Mouse (Mus musculus) left cerebral cortex, postnatal 36 days (tissue): ENCODE measurements around the gene Klf15. TPM values are rescaled to one million over a fixed set of nuclear protein-coding genes. Genes with fewer than 3 reads are reported as not detected.
A peak's percentile ranks its signal among the peaks of the same experiment; 100 is the strongest.

Experiments
- DNase-seq, 2 experiments: peaks; one replicate each; pipeline ENCODE4 v3.0.0; 2021 to 2022; ENCODE audit warnings: low spot score in 2 of 2, mixed read lengths in 1 of 2
- intact Hi-C: fragments of 180-260 bp; cut with DNase I; formaldehyde crosslinking; loops from one replicate; pipeline ENCODE4 v1.15.1; 2025
- total RNA-seq, 2 experiments: library from RNA; stranded (reverse); gene quantifications; 2 replicates each; pipeline ENCODE4 v1.2.3; 2021

The Klf15 gene
- 10 to 100 TPM; 26.4 to 27.2 TPM for total RNA-seq

DNA sequence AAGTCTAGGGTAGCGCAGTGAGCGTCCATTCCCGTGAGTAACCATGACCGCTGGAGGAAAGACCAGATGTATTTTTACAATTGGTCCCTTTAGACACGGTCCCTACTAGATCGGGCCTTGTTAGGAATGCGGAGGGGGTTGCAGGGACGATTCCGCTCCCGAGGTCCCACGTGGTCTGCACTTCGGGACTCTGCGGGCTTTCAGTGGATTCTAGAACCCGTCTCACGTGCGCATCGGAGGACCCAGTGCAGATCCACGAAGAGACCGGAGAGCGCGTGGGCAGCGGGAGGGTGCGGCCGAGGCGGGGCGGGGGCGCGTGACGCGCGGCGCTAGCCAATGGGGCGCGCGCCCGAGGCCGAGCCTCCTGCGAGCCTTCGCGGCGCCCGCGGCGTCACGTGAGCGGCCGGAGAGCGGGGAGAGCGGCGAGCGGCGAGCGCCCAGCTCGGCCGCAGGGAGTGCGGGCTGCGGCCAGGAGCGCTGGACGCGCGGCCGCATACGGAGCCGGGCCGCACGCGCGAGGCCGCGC is at the start of gene Klf15:
Gene Klf15 (plus strand): TSS at position 396 of the 526 bp plus-strand sequence.
- intact Hi-C loops, result loop anchor here (2.0 to 5.0 kb wide), 2 partner anchors 45 to 75 kb away; no protein-coding TSS in a partner anchor
- peak; percentile 87 to 94 for DNase-seq

DNA sequence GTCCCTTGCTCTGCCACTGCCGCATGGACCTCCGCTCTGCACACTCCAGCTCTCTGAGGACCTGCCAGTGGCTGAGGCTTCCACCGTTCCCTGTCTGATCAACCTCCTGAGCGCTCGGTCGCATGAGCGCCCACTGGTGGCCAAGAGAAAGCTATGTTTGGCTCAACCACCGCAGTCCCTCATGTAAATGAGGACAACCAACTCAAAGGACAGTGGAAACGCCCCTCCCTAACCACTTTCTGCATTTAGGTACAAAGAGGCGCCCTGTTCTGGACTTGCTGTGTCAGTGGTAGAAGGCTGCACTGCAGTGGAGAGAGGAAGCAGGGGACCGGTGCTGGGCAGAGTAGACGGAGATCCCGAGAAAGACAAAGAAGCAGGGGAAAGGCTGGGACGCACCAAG is 39.8 kb upstream of the Klf15 start:
- DNase-seq, result peak; percentile 75 to 77
- intact Hi-C loops, result loop anchor here (2.0 to 10.0 kb wide), 2 partner anchors 52 to 748 kb away; no protein-coding TSS in a partner anchor

DNA sequence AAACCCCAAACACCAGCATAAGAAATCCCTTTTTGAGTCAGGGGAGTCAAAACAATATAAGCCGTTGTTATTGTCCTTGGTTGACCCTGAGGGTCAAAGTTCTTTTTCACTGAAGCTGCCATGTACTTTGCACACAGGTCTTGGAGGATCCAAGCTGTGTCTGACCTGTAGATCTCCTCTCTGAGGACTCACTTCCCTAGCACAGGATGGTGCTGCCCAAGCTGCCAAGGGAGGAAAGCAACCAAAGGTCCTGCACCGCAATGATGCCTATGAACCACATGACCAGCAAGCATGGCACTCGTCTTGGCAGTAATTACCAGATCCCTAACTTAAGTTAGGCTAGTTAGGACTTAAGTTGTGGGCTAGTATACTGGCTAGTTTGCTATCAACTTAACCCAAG is 37.0 kb upstream of the Klf15 start:
- intact Hi-C loops, result loop anchor here (10.0 kb wide), 1 partner anchor 751 kb away; no protein-coding TSS in a partner anchor
- no peak for DNase-seq

DNA sequence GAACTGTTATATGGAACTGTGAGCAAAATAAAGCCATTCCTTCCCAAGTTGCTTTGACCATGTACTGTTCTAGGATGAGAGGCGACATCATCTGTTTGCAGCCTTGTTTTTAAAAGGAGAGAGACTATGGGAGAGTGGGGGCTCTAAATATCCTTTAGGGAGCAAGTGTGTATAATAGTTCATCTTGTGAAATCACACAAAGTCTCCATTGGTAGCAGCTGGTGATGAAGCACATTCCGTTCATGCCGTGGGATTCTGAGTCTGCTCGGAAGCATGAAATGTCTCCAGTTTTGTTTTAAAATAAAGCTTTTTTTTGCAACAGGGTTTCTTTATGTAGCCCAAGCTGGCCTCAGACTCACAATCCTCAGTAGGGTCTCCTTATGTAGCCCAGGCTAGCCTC is 36.4 kb upstream of the Klf15 start:
- intact Hi-C loops, result loop anchor here (10.0 kb wide), 1 partner anchor 751 kb away; no protein-coding TSS in a partner anchor
- DNase-seq, result no peak

DNA sequence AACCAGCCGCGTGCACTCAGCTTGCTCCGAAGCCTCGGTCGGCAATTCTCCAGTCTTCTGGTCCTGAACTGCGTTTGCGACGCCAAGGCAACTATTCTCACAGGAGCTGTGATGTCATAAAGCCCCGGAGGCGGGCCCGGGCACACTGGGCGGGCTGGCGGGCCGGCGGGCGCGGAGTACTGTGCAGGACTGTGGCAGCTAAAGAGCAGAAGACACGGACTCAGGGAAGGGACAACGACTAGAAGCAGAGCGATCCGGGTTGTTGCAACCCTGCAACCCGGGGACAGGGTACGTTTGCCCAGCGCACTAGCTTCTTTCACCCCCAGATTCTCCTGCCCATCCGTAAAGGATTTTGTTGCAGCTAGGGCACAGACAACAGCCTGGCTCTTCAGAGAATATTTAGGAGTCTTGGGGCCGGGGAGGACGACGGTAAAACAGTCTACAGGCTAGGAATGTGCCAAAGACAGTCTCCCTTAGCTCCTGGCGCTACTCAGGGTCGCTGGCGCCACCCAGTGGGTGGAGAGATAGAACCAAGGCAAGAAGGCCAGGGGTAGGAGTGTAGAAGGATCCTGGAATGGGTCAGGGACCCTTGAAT is 33.9 kb upstream of the Klf15 start, which contains the start of gene Cfap100:
Gene Cfap100 (minus strand): TSS at position 418 of the 595 bp plus-strand sequence.
- intact Hi-C loops, result loop anchor here (10.0 kb wide), 1 partner anchor 754 kb away; no protein-coding TSS in a partner anchor
- DNase-seq, result peak; percentile 71 to 73

DNA sequence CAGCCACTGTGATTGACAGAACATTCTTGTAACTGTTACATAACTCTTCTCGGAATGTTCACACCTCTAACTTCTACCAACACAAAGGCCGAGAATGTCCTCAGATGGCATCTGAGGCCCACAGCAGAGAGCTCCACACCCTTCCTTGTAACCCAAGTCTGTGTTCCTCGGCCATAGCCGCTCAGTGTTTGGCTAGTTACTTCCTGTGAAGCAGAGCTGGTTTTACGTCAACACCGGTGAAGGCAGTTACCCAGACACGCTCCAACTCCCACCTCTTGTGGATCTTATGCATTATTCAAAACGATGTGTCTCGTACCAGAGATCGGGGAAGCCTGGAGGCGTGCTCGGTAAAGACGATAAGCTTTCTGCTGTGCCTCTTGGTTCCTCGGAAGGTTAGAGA is 32.5 kb upstream of the Klf15 start:
- intact Hi-C loops, result loop anchor here (5.0 to 10.0 kb wide), 2 partner anchors 102 to 755 kb away; no protein-coding TSS in a partner anchor
- DNase-seq, result peak; percentile 54 to 70

DNA sequence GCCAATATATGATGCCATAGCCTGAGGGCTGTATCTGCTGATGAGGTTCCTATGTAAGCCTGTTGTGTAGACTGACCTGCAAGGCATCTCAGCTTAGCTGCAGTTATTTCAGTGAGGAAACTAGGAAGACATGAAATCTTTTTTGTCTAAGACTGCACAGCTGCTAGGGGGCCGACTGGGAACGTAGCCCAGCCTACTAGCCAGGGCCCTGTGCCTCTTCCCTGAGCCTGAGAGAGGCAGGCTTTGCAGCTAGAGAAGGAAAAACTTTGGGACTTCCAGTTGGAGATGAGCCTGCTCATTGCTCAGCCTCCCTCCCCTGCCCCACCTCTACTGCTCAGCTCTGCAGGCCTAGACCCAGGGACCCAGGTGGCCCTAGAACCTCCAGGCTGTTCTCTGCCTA is 30.9 kb upstream of the Klf15 start:
- peak; percentile 63 to 76 for DNase-seq
- intact Hi-C loops, result loop anchor here (5.0 kb wide), 1 partner anchor 101 kb away; no protein-coding TSS in a partner anchor

DNA sequence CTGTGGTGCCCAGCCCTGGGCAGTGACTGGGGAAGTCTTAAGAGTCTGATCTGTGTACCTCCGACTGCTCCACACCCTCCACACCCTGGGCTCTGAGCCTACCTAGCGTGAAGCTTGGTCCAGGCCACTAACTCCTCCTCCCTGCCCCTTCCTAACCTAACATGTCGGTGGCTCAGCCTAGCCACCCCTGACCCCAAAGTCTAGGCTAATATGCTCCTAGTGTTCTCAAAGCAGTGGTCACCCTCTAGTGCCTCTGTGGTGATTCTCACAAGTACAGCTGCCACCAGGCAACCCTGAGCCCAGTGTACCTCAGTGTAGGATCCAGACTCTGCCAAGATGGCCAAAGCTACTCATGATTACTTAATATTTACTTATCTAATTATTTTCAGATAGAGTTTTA is 27.7 kb upstream of the Klf15 start:
- intact Hi-C loops, result loop anchor here (5.0 kb wide), 2 partner anchors 98 to 143 kb away; no protein-coding TSS in a partner anchor
- no peak for DNase-seq

DNA sequence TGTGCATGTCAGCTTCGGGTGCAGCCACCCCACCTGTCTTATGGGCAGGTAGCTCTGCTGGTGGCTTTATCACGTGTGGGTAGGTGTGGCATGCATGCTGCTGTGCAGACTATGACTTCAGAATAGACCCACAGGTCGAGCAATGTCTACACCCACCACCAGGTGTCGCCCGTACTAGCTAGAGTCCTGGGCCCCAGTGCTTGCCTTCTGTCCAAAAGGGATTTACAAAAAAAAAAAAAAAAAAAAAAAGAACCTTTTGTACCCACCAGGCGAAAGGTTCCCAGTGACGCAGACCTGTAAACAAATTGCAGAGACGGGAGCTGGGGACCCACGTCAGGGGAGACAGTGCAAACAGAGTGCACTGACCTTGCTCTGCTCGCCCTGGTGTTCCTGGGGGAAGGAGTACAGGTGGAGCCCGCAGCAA is 27.2 kb upstream of the Klf15 start:
- DNase-seq, result peak; percentile 68 to 80
- intact Hi-C loops, result loop anchor here (5.0 kb wide), 1 partner anchor 142 kb away; no protein-coding TSS in a partner anchor

DNA sequence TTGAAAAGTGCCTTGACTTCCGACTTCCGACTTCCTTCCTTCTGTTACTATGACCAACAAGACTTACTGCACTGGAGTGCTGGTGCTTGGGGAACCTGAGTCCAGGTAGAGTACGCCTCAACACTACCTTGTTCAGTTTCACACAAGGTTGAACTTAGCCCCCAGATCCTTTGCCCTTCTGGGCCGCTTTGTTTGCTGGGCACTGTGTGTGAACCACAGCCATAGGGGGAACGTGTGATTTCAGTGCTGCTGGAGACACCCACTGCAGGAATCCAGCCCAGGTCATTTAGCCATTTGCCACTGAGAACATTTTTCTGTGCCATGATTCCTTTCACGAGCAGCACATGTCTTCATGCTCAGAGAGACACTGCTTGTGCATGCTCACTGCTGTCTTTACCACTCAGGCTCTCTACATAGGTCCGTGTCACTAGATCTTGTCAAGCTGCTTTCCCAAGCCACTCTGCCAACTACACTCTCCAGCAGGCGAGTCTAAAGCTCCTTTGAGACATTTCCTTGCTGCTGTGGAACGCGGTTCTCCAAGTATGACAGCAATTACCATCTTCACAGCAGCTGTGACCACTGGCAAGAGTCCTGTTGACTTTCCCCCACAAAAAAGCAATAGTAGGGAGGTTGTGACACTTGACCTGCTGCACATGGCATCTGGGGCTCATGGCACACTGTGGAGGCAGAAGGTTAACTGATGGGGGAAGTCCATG is 26.0 kb upstream of the Klf15 start:
- intact Hi-C loops, result loop anchor here (5.0 kb wide), 1 partner anchor 141 kb away; no protein-coding TSS in a partner anchor
- DNase-seq, result no peak

DNA sequence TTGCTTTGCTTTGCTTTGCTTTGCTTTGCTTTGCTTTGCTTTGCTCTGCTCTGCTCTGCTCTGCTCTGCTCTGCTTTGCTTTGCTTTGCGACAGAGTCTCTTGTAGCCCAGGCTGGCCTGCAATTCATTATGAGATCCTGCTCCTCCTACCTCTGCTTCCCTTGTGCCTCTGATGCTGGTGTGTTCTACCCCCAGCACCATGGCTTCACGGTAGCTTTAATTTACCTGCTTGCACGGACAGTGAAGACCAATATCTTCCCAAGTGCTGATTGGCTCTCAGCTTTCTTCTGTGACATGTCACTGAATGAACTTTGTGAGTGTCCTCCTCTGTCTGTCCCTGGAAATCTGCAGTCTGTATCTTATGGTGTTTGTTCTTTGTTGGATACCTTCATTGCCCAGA is 25.3 kb upstream of the Klf15 start:
- intact Hi-C loops, result loop anchor here (5.0 kb wide), 1 partner anchor 140 kb away; no protein-coding TSS in a partner anchor
- no peak for DNase-seq

DNA sequence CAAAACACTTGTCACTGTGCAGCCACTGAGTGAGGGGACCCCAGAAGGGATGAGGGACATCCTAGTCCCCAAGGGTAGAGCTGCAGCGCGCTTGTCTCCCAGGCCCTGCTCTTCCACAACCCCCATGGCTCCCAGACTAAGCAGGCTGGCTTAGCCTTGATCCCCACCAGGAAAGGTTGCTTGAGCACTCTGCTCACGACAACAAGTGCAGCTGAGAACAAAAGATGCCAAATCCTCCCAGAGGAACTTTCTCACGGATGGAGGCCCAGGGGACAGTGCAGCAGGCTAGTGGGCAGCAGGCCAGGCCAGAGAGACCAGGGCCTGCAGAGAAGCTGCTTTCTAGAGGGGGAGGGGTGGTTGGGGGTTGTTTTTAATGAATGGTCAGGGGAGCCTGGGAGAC is 15.5 kb upstream of the Klf15 start:
- intact Hi-C loops, result no loop called here
- DNase-seq, result no peak

DNA sequence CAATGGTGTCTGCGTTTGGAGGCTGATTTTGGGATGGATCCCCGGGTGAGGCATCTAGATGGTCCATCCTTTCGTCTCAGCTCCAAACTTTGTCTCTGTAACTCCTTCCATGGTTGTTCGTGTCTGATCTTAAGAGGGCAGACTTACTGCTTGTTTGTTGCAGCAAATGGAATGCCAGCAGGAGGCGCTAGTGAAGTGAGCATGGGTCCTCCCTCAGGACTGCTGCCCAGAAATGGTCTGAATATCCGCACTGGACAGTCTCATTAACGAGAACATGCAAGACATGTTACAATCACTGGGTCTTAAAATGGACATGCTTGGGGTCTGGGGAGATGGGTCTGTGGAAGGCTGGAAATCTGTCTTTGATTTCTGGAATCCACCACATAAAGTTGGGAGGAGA is 12.2 kb upstream of the Klf15 start:
- peak; percentile 56 to 77 for DNase-seq

DNA sequence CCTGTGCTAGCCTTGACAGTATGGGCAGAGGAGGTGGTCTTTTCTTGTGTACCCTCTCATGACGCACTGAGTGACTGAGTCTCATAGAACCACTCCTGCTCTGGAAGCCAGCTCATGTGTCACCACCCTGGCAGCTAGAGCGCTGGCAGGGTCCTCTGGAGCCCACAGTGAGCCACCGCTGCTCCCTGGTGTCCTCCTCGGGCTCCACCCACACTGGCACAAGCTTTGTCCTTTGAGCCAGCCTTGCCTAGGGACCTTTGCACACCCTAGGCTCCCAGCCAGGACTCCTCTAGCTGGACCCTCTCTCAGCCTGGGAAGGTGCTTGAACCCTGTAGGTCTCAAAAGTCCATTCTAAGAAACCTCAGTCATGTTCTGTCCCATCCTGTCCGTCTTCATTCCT is 11.7 kb upstream of the Klf15 start:
- no peak for DNase-seq
- intact Hi-C loops, result loop anchor here (1.0 kb wide), 1 partner anchor 65 kb away; no protein-coding TSS in a partner anchor

More for the DNA sequence above, 12.2 kb upstream of the Klf15 start:
- intact Hi-C loops, result loop anchor here (1.0 kb wide), 1 partner anchor 65 kb away; no protein-coding TSS in a partner anchor

DNA sequence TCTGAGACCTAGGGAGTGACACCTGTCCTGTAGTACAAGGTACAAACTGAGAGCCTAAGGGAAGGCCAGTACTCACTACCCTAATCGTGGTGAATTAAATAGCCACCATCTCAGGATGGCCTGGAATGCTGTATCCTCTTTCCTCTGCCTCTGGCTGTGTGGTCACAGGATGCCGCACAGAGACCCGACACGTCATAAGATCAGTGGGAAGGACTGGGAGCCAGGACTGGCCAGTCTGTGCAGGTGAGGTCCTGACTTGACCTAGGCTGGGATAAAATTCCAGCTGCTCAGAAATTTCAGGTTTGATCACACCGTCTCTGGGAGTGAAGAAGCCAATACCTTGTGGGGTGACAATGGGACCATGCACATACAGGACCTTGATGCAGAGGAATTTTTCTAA is 10.9 kb upstream of the Klf15 start:
- intact Hi-C loops, result no loop called here

DNA sequence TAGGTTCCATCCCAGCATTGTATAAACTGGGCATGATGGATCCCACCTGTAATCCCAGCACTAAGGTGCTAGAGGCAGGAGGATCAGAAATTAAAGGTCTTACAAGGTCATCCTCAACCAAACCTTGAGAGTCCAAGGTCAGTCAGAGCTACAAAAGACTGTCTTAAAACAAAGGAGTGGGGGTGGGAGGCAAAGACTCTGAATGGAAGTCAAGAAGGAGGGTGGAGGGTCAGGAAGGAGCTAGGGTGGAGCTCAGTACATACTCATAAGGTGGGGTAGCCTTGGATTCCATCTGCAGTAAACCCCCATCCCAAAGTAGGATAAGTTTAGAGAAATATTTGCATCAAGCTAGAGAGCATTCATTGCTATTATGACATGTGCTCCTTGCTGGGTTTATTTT is 9.8 kb upstream of the Klf15 start:
- intact Hi-C loops, result no loop called here
- DNase-seq, result no peak

More for the DNA sequence above, 10.9 kb upstream of the Klf15 start:
- no peak for DNase-seq

DNA sequence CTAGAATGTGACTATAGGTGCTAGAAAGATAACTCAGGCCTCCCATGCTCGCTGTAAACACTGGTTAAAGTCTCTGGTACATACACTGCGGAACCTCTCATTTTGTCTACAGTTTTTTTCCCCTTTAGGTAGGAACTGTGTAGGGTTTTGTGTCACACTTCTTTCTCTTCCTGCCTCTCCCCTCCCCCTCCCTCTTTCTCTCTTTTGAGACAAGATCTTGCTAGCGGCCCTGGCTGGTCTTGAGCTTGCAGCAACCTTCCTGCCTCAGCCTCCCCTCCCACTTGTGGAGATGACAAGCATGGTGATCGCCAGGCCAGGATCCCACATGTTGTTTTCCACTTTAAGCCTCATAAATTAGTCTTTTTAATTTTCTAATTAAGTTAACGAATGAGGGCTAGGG is 8.6 kb upstream of the Klf15 start:
- intact Hi-C loops, result no loop called here
- DNase-seq, result no peak

DNA sequence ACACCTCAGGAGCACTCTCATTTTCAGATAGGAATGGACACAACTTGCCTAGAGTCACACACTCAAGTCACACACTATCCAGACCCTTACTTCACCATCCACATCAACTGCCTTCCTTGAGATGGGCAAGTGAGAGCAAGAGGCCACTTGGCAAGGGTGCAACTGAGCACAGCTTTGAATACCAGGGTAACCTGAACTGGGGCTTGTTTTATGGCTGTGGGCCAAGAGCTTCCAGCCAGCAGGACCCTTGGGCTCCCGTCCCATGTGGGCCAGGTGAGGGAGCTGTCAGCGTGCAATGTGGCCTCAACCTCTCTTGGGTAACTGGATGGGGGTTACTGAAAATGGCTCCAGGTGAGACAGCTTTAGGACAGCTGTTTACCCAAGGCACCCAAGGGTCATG is 5.0 kb upstream of the Klf15 start:
- DNase-seq, result no peak
- intact Hi-C loops, result no loop called here

DNA sequence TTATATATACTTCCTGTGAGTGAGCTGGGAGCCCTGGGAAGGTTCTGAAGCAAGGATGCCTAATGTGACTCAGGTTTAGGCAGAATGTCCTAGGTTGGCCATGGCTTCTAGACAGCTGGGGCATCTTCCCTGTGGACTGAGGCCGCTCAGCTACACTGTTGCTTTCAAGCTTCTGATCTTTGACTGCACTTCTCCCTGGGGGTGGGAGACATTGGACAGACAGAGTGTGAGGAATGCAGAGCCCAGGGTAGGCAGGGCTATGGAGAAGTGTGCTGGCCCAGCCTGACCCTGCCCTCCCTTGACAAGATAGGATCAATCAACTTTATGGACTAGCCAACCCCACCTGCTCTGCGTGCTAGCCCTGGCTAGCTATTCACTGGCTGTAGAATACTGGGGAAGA is 1.2 kb upstream of the Klf15 start:
- intact Hi-C loops, result loop anchor here (5.0 kb wide), 1 partner anchor 76 kb away; no protein-coding TSS in a partner anchor

DNA sequence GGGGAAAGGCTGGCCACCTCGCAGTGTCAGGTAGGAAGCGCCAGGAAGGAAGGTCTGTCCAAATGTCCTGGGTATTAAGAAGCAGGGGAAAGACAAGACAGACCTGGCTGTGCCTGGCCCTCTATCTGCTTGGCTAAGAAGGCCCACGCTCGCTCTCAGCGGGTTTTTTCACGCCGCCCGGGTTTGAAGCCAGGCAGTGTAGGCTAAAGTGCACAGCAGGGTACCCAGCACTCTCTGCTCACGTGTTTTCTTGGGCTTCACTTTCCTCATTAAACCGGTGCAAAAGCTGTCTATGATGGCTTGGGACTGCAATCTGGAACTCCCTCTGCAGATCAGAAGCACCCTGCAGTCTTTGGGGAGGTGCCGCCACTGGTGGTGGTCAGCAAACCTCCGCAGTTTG is 605 bp upstream of the Klf15 start:
- intact Hi-C loops, result loop anchor here (2.0 to 5.0 kb wide), 2 partner anchors 45 to 76 kb away; no protein-coding TSS in a partner anchor
- DNase-seq, result no peak

More for the DNA sequence above, 1.2 kb upstream of the Klf15 start:
- DNase-seq, result no peak
